ENCODE assay signal across 8 mouse cellular contexts in the genomic region with DNA sequence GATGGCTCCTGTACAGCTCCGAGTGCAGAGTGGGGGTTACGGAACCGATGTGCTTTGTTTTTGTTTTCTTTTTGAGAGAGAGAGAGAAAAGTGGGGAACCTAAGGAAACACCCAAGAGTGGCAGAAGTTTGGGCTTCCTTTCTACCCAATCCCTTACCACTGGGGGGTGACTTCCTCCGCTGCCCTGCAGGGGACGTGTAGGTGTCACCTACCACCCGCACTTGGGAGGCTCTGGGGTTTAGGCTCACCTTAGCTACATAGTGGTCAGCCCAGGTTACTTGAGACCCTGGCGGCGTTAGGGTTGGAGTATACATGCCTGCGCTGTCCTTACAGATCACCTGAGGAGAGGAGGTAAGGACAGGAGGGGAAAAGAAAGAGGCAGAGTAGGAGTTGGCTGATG. TPM values are rescaled to one million over a fixed set of nuclear protein-coding genes. Genes with fewer than 3 reads are reported as not detected.
DNase-seq lines count a peak whose midpoint lies in the region; ATAC-seq and TF ChIP-seq lines count a peak whose summit lies in the region.

No protein-coding gene starts in this region.

- DNase-seq in forebrain, embryonic 11.5 days (ENCODE audit: low spot score) = no peak
- DNase-seq in ES-E14 (ENCODE audit: low read depth, low spot score) = no peak
- DNase-seq in hindbrain, embryonic 14.5 days (ENCODE audit: low spot score) = no peak
- DNase-seq in lung, postnatal 36 days = peak; percentile 36
- DNase-seq in layer of hippocampus, adult 8-10 months (ENCODE audit: low spot score in 2 of 2) = no peak
- no peak for DNase-seq in ovary, postnatal 10 days (ENCODE audit: low spot score)
- DNase-seq in cerebellum, adult 9-11 months = no peak

- H3K9ac ChIP-seq in forebrain, embryonic 11.5 days (ENCODE audit: low read length) = peak overlapping the region; percentile 77; the same call in 1 of the 2 replicates
- H3K9ac ChIP-seq in forebrain, embryonic 16.5 days (replicated peaks; ENCODE audit: low read depth, low read length) = no peak overlapping the region; the same call in 1 of the 2 replicates
- peak overlapping the region; percentile 64; the same call in 1 of the 2 replicates for H3K9ac ChIP-seq in ES-E14 (ENCODE audit: insufficient read depth, low read depth, low read length, poor library complexity, severe bottlenecking)
- no peak overlapping the region for H3K9ac ChIP-seq in hindbrain, embryonic 14.5 days

- no peak; the same call in 1 of the 2 replicates for ATAC-seq in forebrain, embryonic 11.5 days (replicated peaks; ENCODE audit: low FRiP score)
- no peak for ATAC-seq in forebrain, embryonic 16.5 days
- ATAC-seq in hindbrain, embryonic 14.5 days (ENCODE audit: low FRiP score) = no peak

- peaks cover 3% of the 10 kb centered on the region; the same call in 1 of the 2 replicates for H3K4me1 ChIP-seq in forebrain, embryonic 11.5 days (replicated peaks; ENCODE audit: control insufficient read depth, insufficient read depth, low read length)
- peaks cover 10% of the 10 kb centered on the region for H3K4me1 ChIP-seq in forebrain, embryonic 16.5 days (replicated peaks; ENCODE audit: control insufficient read depth, insufficient read depth, low read length)
- no peaks in the 10 kb centered on the region; a peak in 2 of 4 replicates for H3K4me1 ChIP-seq in ES-E14 (ENCODE audit: control insufficient read depth in 2 of 2, insufficient read depth in 2 of 2, low read length in 2 of 2, poor library complexity in 1 of 2)
- peaks cover 28% of the 10 kb centered on the region for H3K4me1 ChIP-seq in hindbrain, embryonic 14.5 days (replicated peaks; ENCODE audit: control insufficient read depth, insufficient read depth, low read length)

- no peaks in the 10 kb centered on the region for H3K27me3 ChIP-seq in forebrain, embryonic 11.5 days (ENCODE audit: control insufficient read depth, insufficient read depth, low read length)
- no peaks in the 10 kb centered on the region for H3K27me3 ChIP-seq in forebrain, embryonic 16.5 days (replicated peaks; ENCODE audit: control insufficient read depth, insufficient read depth, low read length)
- H3K27me3 ChIP-seq in hindbrain, embryonic 14.5 days (ENCODE audit: control insufficient read depth, insufficient read depth, low read length) = no peaks in the 10 kb centered on the region

- no peak overlapping the region; the same call in 1 of the 2 replicates for H3K4me2 ChIP-seq in forebrain, embryonic 11.5 days (ENCODE audit: low read depth, low read length, severe bottlenecking)
- H3K4me2 ChIP-seq in forebrain, embryonic 16.5 days (ENCODE audit: low read length) = no peak overlapping the region
- peak overlapping the region; percentile 96; the same call in 1 of the 2 replicates for H3K4me2 ChIP-seq in hindbrain, embryonic 14.5 days (replicated peaks)

- no peak overlapping the region for H3K4me3 ChIP-seq in forebrain, embryonic 11.5 days (ENCODE audit: low read depth, low read length)
- H3K4me3 ChIP-seq in forebrain, embryonic 16.5 days (replicated peaks; ENCODE audit: low read length) = no peak overlapping the region
- peak overlapping the region in 1 of 2 experiments; percentile 96; a peak in 2 of 4 replicates for H3K4me3 ChIP-seq in ES-E14 (ENCODE audit: insufficient read depth in 1 of 2, low read depth in 1 of 2, low read length in 2 of 2, poor library complexity in 1 of 2, severe bottlenecking in 1 of 2)
- no peak overlapping the region for H3K4me3 ChIP-seq in hindbrain, embryonic 14.5 days (replicated peaks; ENCODE audit: low read length)

- H3K27ac ChIP-seq in forebrain, embryonic 11.5 days (ENCODE audit: low read depth, low read length) = no peak overlapping the region
- H3K27ac ChIP-seq in forebrain, embryonic 16.5 days (ENCODE audit: low read length) = no peak overlapping the region
- no peak overlapping the region for H3K27ac ChIP-seq in ES-E14 (ENCODE audit: insufficient read depth, low read depth, low read length, poor library complexity, severe bottlenecking)
- no peak overlapping the region for H3K27ac ChIP-seq in hindbrain, embryonic 14.5 days

- in situ Hi-C loops in ES-E14 (cut with MboI; ENCODE audit: low sequenced_read_pairs in 2 of 2, unreplicated experiment in 2 of 2) = loop anchor here (10.0 kb wide), 3 partner anchors 128 to 448 kb away; no protein-coding TSS in a partner anchor

- H3K9me3 ChIP-seq in forebrain, embryonic 11.5 days (ENCODE audit: control insufficient read depth, low read length) = no peaks in the 10 kb centered on the region
- no peaks in the 10 kb centered on the region for H3K9me3 ChIP-seq in forebrain, embryonic 16.5 days (ENCODE audit: control insufficient read depth, low read length)
- H3K9me3 ChIP-seq in ES-E14 (ENCODE audit: control insufficient read depth, insufficient read depth, low read depth, low read length) = no peaks in the 10 kb centered on the region
- no peaks in the 10 kb centered on the region for H3K9me3 ChIP-seq in hindbrain, embryonic 14.5 days (ENCODE audit: control insufficient read depth, low read length)

- 70% methylated on average over 9 of the region's 9 CpGs for WGBS in forebrain, embryonic 11.5 days
- 71% methylated on average over 9 of the region's 9 CpGs for WGBS in forebrain, embryonic 16.5 days
- 71% methylated on average over 9 of the region's 9 CpGs for WGBS in hindbrain, embryonic 14.5 days

- H3K36me3 ChIP-seq in forebrain, embryonic 11.5 days (ENCODE audit: control insufficient read depth, insufficient read depth, low read length) = no peaks in the 10 kb centered on the region
- no peaks in the 10 kb centered on the region for H3K36me3 ChIP-seq in forebrain, embryonic 16.5 days (ENCODE audit: control insufficient read depth, insufficient read depth)
- H3K36me3 ChIP-seq in ES-E14 (ENCODE audit: control insufficient read depth, insufficient read depth, low read length, poor library complexity, severe bottlenecking) = no peaks in the 10 kb centered on the region
- no peaks in the 10 kb centered on the region for H3K36me3 ChIP-seq in hindbrain, embryonic 14.5 days (replicated peaks; ENCODE audit: control insufficient read depth, insufficient read depth)

TF ChIP-seq in ES-E14, 5 proteins besides CTCF, POLR2A, EP300 and RAD21:
- no peak for TF ChIP-seq MAFK (IDR thresholded peaks at IDR 0.05; ENCODE audit: insufficient read depth, low read depth, low read length)

RNA-seq across cellular contexts. Expression of gene Slc29a3, which starts 0.7 kb away (rescaled TPM):
- 8.0 and 8.9 TPM in 2 replicates for polyA plus RNA-seq in forebrain, embryonic 11.5 days (2014; fragmentation: Nextera tagmentation; extraction: Ambion mirVana)
- 13.0 and 13.4 TPM in 2 replicates for polyA plus RNA-seq in forebrain, embryonic 16.5 days (2015; fragmentation: Nextera tagmentation; extraction: Ambion mirVana)
- 11.9 and 21.4 TPM in 2 replicates for total RNA-seq in ES-E14 (2012; rRNA removed)
- polyA plus RNA-seq in hindbrain, embryonic 14.5 days (2014; fragmentation: Nextera tagmentation; extraction: Ambion mirVana) = 8.4 and 8.9 TPM in 2 replicates
- total RNA-seq in layer of hippocampus, adult 8-10 months (2022) = 10 to 100 TPM; 13.9 to 22.5 (median 17.9) TPM

RNA-seq across cellular contexts. Expression of gene Cdh23, which starts 57.0 kb away (rescaled TPM):
- 0.36 and 0.43 TPM in 2 replicates for polyA plus RNA-seq in forebrain, embryonic 11.5 days (2014; fragmentation: Nextera tagmentation; extraction: Ambion mirVana)
- polyA plus RNA-seq in forebrain, embryonic 16.5 days (2015; fragmentation: Nextera tagmentation; extraction: Ambion mirVana) = 1.2 and 2.7 TPM in 2 replicates
- total RNA-seq in ES-E14 (2012; rRNA removed) = 2.3 and 2.7 TPM in 2 replicates
- polyA plus RNA-seq in hindbrain, embryonic 14.5 days (2014; fragmentation: Nextera tagmentation; extraction: Ambion mirVana) = 6.3 and 6.8 TPM in 2 replicates
- total RNA-seq in layer of hippocampus, adult 8-10 months (2022) = 1 to 10 TPM; 3.5 to 5.6 (median 4.0) TPM

Comparison
In these comparisons a context has a peak if more than half of its experiments do, and no peak if none do; other contexts are left out.
1. H3K9ac ChIP-seq: peak in forebrain, embryonic 11.5 days (single experiment) and ES-E14 (single experiment); none in forebrain, embryonic 16.5 days (single experiment) and hindbrain, embryonic 14.5 days (single experiment).